Mouse (Mus musculus) G1E-ER4 (cell line): Measurements from ENCODE around the gene Olfr435. TPM values are rescaled to one million over a fixed set of nuclear protein-coding genes. Genes with fewer than 3 reads are reported as not detected.
"Not testable (repeated sequence)": the region's sequence is repeated elsewhere in the genome, so short reads cannot be mapped to it uniquely, and the experiment has no call there.

ENCODE experiments used
- GATA1 ChIP-seq: IDR thresholded peaks from one replicate; pipeline ENCODE4 v1.8.0; 2012; ENCODE audit warnings: low read length, inconsistent platforms
- polyA plus RNA-seq: library from polyadenylated mRNA; stranded (reverse); fragments of >175 nt; gene quantifications from 2 replicates; pipeline ENCODE4 v1.2.3, GENCODE M21; 2012

Olfr435 gene
- not detected in 2 replicates for polyA plus RNA-seq

GRCm38 (mm10) chr6:43196781-43197180 is at the start of gene Olfr435:
Olfr435 (plus strand) TSS chr6:43197146.
- no peak for TF ChIP-seq GATA1

GRCm38 (mm10) chr6:43159502-43159901 is 37.4 kb upstream of the Olfr435 start:
- TF ChIP-seq GATA1, result no peak

GRCm38 (mm10) chr6:43162982-43163381 is 34.0 kb upstream of the Olfr435 start, which contains the start of gene Olfr437:
Olfr437 (plus strand) TSS chr6:43163282.
- TF ChIP-seq GATA1, result no peak

DNA sequence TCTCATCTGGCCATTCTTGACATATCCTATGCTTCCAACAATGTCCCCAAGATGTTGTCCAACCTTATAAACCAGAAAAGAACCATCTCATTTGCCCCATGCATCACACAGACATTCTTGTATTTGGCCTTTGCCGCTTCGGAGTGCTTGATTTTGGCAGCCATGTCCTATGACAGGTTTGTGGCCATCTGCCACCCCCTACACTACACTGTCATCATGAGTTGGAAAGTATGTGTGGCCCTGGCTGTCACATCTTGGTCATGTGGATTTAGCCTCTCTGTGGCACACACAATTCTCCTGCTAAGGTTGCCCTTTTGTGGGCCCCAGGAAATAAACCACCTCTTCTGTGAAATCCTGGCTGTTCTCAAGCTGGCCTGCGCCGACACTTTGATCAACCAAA is 29.7 kb upstream of the Olfr435 start:
- no peak for TF ChIP-seq GATA1

DNA sequence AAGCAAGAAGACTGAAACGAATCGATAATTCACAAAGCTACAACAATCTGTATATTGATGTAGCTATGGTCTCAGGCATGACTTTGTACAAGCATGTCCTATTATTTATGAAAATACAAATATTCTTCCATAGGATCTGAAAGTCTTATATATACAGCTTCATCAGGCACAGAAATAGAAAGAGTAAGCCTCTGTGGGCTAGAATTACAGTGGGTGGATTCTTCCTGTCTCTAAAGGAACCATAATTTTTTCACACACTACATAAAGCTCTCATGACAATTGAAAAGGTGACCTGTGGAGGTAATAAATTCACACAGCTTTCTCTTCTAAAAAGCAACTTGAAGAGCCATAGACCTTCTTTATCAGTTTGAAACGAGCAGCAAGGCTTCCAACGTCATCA is 25.1 kb upstream of the Olfr435 start, which contains the start of gene Olfr13:
TSS of gene Olfr13 (plus strand) at position 301 of the 400 bp plus-strand sequence.
- no peak for TF ChIP-seq GATA1

- TF ChIP-seq GATA1, result no peak
Measured at GRCm38 (mm10) chr6:43178129-43178528, 18.8 kb upstream of the Olfr435 start.

DNA sequence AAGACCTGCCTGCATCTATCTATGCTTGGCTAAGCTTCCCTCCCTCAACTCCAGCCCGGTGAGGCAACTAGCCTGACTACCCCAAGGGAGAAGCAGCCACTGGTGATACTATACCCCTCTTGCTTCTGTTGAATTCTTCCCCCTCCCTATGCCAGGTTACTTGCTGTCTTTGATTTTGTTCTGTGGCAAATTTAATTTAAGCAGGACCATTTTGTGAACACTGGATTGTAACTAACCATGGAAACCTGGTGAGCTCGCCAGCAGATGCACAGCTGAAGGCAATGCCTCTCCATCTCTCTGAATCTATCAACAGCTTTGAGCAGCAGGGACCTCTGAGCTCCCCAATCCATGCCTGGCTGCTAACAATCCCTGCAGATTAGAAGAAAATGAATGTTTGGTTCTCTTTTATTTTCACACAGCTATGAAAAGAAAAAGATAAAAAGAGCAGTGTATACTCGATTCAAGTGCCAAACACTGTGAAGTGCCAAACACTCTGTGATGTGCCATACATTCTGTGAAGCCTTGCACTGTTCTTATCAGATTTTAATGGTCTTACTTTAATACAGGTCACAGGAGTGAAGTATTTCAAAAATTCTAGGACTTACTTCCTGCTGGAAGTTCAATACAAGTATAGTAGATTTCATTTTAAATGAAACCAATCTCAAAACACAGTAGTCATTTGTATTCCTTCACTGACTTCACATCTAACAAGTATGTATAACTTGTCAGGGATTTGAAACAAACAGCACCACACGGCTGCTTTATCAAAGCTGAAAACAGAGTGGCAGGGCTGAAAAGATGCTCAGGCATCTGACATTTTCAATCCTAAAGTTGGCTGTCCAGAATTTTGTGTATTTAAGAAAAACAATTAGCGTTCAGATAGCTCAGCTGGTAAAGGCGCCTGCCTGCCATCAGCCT is 18.1 kb upstream of the Olfr435 start:
- no peak for TF ChIP-seq GATA1

GRCm38 (mm10) chr6:43190986-43191385 is 6.0 kb upstream of the Olfr435 start:
- TF ChIP-seq GATA1, result no peak

GRCm38 (mm10) chr6:43198094-43198493 is 1.1 kb downstream of the Olfr435 start:
- no peak for TF ChIP-seq GATA1

DNA sequence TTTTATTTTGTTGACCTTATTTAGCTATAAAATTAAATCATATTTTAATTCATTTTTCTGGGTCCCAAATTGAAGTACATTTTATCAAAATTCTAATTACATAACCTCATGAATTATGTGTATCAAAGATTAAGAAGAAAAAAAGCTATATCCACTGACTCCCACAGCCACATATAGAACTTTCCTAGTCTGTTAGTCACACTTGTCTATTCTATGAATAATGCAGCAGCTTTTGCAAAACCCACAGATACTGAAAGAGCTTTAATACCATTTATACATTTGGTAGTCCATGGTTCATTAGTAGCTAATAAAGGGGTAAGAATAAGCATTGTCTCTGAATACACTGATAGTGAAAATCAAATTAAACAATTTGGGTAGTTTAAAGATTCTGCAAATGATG is 5.8 kb downstream of the Olfr435 start:
- no peak for TF ChIP-seq GATA1

DNA sequence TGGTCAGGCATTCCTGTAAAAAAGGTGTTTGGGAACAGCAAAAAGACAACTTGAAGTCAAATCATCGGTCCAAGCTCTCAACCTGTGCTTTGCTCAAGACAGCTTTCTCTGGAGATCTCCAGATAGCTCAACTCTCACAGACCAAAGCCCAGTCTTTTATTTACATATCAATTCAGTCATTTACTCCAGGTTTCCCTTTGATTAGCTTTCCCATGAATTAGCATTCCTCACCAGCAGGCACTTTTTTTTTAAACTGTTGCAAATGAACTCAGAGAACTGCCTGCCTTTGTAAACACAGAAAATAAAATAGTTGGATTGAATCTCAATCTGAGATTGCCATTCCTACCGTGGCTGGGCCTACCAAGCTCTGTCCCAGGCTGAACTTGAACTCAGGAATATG is 8.4 kb downstream of the Olfr435 start:
- no peak for TF ChIP-seq GATA1

- TF ChIP-seq GATA1, result not testable (repeated sequence)
Measured at GRCm38 (mm10) chr6:43212873-43213272, 15.9 kb downstream of the Olfr435 start, which contains the start of gene Olfr434. Olfr434 (plus strand) TSS chr6:43213021.

DNA sequence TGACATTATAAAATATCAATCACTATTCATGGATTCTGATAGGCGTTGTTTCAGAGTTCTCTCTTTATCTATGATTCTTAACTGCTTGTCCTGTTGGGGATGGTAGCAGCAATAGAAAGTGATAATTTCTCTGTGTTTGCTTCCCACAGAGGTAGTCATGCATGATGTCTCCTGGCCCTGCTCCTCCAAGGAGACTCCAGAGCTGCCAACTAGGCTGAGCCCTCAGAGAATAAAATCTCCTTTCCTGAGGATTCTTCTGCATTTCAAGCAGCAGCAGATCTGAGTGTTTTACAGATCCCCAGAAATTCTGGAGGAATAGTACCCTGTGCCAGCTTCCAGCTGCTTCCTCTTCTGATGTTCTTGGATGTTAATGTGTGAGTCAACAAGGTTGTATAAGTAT is 34.3 kb downstream of the Olfr435 start, which contains the start of gene Olfr47:
TSS of gene Olfr47 (plus strand) at position 275 of the 400 bp plus-strand sequence.
- TF ChIP-seq GATA1, result not testable (repeated sequence)

DNA sequence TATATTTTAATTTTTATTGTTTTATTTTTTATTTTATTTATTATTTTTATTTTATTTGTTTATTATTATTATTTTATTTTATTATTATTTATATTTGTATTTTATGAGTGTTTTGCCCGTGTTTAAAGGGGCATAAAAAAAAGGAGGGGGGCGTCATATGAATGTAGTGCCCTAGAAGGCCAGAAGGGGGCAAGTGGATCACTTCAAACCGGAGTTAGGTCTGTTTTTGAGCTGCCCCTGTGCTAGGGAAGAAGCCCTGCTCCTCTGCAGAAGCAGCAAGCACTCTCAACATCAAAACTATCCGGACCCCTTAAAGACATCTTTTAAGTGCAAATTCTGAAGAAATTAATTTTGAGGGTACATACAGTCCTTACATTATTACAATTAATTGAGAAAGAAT is 45.1 kb downstream of the Olfr435 start:
- TF ChIP-seq GATA1, result no peak

DNA sequence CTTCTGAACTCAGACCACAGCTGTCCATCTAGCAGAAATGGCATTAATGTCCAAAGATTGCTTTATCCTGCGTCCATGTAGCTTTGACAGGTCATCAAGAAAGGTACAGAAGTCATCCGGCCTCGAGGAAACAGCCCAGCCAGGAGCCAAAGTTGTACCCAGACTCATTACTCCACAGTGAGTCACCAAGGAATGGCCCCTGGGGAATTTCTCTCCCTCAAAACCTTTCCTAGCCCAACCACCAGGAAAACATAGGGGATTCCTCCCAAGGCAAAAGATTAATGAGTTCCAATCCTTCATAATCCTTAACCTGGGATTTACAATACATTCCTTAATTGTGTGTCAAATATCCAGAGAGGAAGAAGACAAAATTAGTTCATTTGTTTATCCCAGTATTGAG is 50.5 kb downstream of the Olfr435 start:
- no peak for TF ChIP-seq GATA1

- no peak for TF ChIP-seq GATA1
Measured at GRCm38 (mm10) chr6:43252994-43253393, 56.0 kb downstream of the Olfr435 start.

Other genes starting within 250 kb of the Olfr435 start
- not detected in 2 replicates for gene Olfr444, start 248.1 kb upstream of the Olfr435 start, polyA plus RNA-seq
- gene Olfr441, start 90.8 kb upstream of the Olfr435 start, polyA plus RNA-seq, result not detected in 2 replicates
- gene Olfr237-ps1, start 50.6 kb upstream of the Olfr435 start, polyA plus RNA-seq, result not detected in 2 replicates
- gene Olfr437, start 33.9 kb upstream of the Olfr435 start, polyA plus RNA-seq, result not detected in 2 replicates
- not detected in 2 replicates for gene Olfr13, start 25.0 kb upstream of the Olfr435 start, polyA plus RNA-seq
- gene Olfr434, start 15.9 kb downstream of the Olfr435 start, polyA plus RNA-seq, result not detected in 2 replicates
- not detected in 2 replicates for gene Olfr47, start 34.4 kb downstream of the Olfr435 start, polyA plus RNA-seq
- gene Arhgef5, start 68.4 kb downstream of the Olfr435 start, polyA plus RNA-seq, result not detected in 2 replicates
- not detected in 2 replicates for gene Nobox, start 112.4 kb downstream of the Olfr435 start, polyA plus RNA-seq